Mouse (Mus musculus) E14TG2a.4 (cell line): Measurements from ENCODE around the gene Aup1.

Experiments used
- H3K27me3 ChIP-seq: 2 replicates; pipeline ENCODE4 v1.6.1; 2014; ENCODE audit warnings: low read length, control low read depth; ENCODE audit not compliant: insufficient read depth
- H3K36me3 ChIP-seq: 2 replicates; pipeline ENCODE4 v1.6.1; 2014; ENCODE audit warnings: low read length, control low read depth; ENCODE audit not compliant: insufficient read depth
- H3K4me1 ChIP-seq: replicated peaks from 2 replicates; pipeline ENCODE4 v1.6.1; 2014; ENCODE audit warnings: low read depth, low read length, control low read depth
- H3K4me3 ChIP-seq: replicated peaks from 2 replicates; pipeline ENCODE4 v1.5.1; 2014; ENCODE audit warnings: mild to moderate bottlenecking, low read length
- H3K9me3 ChIP-seq: 2 replicates; pipeline ENCODE4 v1.6.1; 2014; ENCODE audit warnings: low read length, control low read depth
- CTCF ChIP-seq: conservative IDR thresholded peaks from 2 replicates; pipeline ENCODE4 v1.5.1; 2014; ENCODE audit warnings: low read length
- NANOG ChIP-seq: IDR thresholded peaks from 2 replicates; pipeline ENCODE4 v1.6.1; 2014; ENCODE audit warnings: borderline replicate concordance, low read length, mixed read lengths
- POU5F1 ChIP-seq: IDR thresholded peaks from 2 replicates; pipeline ENCODE4 v1.6.1; 2014; ENCODE audit warnings: low read length, borderline replicate concordance

Gene Aup1

DNA sequence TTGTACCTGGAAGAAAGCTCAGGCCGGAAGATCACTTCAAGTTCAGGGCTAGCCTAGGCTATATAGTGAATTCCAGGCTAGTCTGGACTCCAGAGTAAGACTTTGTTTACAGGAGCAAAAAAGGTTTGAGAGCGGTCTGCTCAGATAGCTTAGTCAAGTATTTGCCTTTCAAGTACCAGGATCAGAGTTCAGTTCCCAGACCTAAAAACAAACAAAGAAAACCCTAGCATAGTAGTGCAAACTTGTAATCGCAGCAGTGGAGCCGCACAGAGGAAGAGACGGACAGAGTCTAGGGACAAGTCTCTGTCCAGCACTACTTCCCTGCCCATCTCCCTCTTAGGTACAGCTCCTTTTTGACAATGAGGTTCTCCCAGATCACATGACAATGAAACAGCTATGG, 25.9 kb downstream of the Aup1 start:
- H3K27me3 ChIP-seq = peaks cover 43% of the 10 kb centered on the region
- TF ChIP-seq CTCF (no peak), NANOG (no peak), POU5F1 (no peak)
- no peaks in the 10 kb centered on the region for H3K9me3 ChIP-seq
- peaks cover 21% of the 10 kb centered on the region for H3K4me1 ChIP-seq
- H3K4me3 ChIP-seq = no peak overlapping the region
- peaks cover 34% of the 10 kb centered on the region for H3K36me3 ChIP-seq

DNA sequence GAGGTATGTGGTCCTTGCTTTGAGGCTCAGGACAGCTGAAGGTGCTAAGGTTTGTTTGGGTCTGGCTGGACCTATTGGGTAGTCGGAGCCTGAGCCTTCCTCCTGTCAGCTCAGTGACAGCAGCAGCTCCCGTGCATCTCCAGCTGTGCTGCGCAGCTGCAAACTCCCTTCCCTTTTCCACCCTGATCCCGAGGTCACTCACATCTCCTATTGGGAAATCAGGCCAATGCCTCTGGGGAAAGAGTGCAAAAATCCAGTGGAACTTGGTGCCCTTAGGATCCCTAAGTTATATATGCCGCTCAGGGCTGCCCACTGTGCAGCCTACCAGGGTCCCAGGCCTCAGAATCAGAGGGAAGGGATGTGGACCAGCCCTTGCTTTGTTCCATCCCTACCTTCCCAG, 29.2 kb downstream of the Aup1 start:
- Histone ChIP-seq H3K36me3 (peaks cover 34% of the 10 kb centered on the region), H3K9me3 (no peaks in the 10 kb centered on the region), H3K4me1 (peaks cover 36% of the 10 kb centered on the region), H3K4me3 (no peak overlapping the region), H3K27me3 (peaks cover 60% of the 10 kb centered on the region)
- TF ChIP-seq CTCF = no peak
- TF ChIP-seq POU5F1 = no peak
- no peak for TF ChIP-seq NANOG

DNA sequence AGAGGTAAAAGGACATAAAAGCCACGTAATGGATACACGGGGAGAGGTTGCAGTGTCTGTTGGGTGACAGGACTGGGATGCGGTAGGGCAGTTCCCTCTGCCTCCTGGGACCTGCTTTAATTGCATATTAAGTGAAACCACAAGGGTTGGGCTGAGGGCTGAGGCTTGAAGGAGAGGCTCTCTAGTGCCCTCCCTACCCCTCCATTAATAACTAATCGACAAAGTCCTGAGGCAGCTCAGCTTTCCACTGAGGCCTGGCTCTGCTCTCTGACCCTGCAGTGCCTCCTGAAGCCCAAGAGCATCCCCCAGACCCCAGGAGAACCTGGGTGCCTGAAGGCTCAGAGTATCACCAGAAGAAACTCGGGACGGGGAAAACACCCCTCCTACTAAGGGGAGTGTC, 30.2 kb downstream of the Aup1 start:
- Histone ChIP-seq H3K4me3 (no peak overlapping the region), H3K9me3 (no peaks in the 10 kb centered on the region), H3K27me3 (peaks cover 68% of the 10 kb centered on the region), H3K36me3 (peaks cover 32% of the 10 kb centered on the region), H3K4me1 (peaks cover 32% of the 10 kb centered on the region)
- no peak for TF ChIP-seq POU5F1
- TF ChIP-seq NANOG = no peak
- no peak for TF ChIP-seq CTCF

DNA sequence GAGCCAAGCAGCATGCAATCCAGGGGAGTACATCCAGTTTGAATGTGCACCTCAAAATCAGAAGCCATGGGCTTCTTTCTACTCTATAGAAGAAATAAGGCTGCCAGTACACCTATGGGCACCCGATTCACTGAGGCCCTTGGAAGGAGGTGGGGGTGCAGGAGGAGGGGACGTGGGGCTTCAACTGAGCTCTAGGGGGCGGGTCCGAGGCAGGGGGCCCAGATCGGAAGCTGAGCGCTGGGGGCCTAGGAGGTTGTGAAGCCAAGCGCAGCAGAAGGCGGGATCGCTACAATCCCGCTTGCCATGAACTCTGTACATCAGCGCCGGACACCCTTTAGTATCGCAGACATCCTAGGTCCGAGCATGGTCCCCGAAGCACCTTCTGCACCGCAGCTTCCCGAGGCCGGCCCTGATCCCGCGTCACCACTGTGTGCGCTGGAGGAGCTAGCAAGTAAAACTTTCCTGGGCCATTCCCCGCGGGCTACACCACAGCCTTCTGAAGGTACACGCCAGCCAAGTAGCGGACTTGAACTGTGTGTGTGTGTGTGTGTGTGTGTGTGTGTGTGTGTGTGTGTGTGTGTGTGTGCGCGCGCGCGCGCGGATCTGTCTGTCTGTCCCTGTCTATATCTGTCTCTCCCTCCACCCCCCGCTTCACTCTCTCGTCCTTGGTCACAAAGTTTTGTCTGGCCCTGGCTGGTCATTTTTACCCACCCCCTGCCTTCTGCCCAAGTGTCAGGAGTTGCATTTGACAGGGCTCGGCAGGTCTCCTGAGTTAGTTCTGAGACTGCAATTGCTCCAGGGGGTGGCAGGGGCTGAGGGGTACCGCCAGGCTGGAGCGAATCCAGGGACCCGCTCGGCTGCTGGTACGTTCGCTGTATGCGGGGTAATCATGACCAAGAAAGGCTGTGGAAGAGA, 32.1 kb downstream of the Aup1 start, which contains the start of gene Lbx2:
Lbx2 (plus strand) TSS at position 247 of the 915 bp plus-strand sequence.
- Histone ChIP-seq H3K9me3 (no peaks in the 10 kb centered on the region), H3K27me3 (peaks cover 82% of the 10 kb centered on the region), H3K4me3 (peak within 1 kb of the TSS; percentile 62), H3K36me3 (peaks cover 13% of the 10 kb centered on the region), H3K4me1 (peaks cover 30% of the 10 kb centered on the region)
- no peak for TF ChIP-seq POU5F1
- TF ChIP-seq CTCF = no peak
- no peak for TF ChIP-seq NANOG

DNA sequence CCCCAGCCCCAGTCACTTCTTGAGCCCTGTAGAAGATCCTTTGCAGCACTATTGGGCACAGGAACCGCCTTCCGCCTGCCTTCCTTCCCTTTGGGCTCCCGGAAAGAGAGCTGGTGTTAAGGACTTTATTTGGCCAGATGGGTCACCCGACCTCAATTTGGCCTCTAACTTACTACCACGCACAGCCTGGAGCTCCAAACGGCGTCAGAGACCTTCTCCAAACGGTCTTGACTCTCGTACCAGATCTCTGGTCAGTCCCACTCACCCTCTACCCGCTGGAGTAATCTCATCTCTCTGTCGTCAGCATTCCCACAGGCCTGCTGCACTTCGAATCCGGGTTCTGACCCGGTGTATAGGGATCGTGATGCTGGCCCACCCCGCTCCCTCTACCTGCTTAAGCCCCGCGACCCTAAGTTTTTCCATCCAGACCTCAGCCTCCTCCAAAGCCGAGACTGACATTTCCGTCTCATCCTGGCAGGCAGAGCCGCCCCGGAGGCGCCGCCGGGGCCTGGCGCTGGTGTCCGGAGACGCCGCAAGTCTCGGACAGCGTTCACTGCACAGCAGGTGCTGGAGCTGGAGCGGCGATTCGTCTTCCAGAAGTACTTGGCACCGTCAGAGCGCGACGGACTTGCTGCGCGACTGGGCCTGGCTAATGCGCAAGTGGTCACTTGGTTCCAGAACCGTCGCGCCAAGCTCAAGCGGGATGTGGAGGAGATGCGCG, 33.0 kb downstream of the Aup1 start:
- Histone ChIP-seq H3K4me3 (peak overlapping the region; percentile 62), H3K27me3 (peaks cover 89% of the 10 kb centered on the region), H3K9me3 (no peaks in the 10 kb centered on the region), H3K4me1 (peaks cover 30% of the 10 kb centered on the region), H3K36me3 (peaks cover 6% of the 10 kb centered on the region)
- no peak for TF ChIP-seq CTCF
- no peak for TF ChIP-seq NANOG
- no peak for TF ChIP-seq POU5F1

DNA sequence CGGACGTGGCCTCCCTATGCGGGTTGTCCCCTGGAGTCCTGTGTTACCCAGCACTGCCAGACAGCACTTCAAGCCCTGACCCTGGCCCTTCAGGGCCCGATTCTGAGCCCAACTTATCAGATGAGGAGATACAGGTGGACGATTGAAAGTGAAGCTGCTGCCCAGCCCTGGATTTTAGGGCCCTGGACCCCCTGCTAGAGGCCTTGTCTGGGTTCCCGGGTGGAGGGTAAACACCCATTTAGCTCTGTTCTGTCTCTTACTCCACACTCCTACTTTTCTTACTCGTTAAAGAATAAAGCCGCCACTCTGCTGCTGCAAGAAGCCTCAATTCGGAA, 33.6 kb downstream of the Aup1 start:
- peaks cover 30% of the 10 kb centered on the region for H3K4me1 ChIP-seq
- H3K36me3 ChIP-seq = peaks cover 1% of the 10 kb centered on the region; the same call in 1 of the 2 replicates
- peaks cover 90% of the 10 kb centered on the region for H3K27me3 ChIP-seq
- peak overlapping the region; percentile 62 for H3K4me3 ChIP-seq
- no peaks in the 10 kb centered on the region for H3K9me3 ChIP-seq
- TF ChIP-seq NANOG = no peak
- TF ChIP-seq POU5F1 = no peak
- no peak for TF ChIP-seq CTCF

DNA sequence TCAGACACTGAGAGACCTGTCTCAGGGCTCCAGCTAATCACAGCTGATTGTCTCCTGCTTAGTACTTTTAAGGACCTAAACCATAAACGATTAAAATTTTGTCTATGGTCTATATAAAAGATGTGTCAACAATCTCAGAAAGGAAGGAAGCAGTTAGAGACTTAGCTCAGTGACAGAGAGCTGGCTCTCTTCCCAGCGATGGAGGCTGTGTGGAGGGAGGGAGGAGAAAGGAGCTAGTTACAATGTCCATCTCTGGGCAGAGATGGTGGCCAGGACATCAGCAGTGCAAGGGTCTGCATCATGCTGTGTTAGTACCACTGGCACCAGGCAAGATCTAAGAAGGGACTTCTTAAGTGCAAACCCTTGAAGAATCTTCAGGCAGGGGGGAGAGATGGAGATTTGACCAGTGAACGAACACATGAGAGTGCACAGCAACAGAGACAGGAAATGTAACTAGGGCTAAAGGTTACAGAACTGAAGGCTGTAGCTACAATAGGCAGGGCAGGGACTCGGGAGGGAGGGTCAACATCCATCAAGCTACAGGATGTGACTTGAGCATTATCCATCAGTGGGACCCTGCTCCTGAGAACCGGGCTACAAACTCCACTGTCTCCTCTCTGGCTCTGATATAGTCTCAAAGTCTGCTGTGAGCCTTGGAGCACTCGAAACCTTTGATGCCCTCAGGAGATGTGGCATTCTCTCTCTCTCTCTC, 38.3 kb downstream of the Aup1 start:
- peaks cover 64% of the 10 kb centered on the region for H3K27me3 ChIP-seq
- no peak overlapping the region for H3K4me3 ChIP-seq
- TF ChIP-seq CTCF = no peak
- H3K4me1 ChIP-seq = peaks cover 14% of the 10 kb centered on the region
- H3K9me3 ChIP-seq = 0 out of 2 replicates have a peak, but pooled peaks cover 4% of the 10 kb centered on the region
- H3K36me3 ChIP-seq = no peaks in the 10 kb centered on the region

DNA sequence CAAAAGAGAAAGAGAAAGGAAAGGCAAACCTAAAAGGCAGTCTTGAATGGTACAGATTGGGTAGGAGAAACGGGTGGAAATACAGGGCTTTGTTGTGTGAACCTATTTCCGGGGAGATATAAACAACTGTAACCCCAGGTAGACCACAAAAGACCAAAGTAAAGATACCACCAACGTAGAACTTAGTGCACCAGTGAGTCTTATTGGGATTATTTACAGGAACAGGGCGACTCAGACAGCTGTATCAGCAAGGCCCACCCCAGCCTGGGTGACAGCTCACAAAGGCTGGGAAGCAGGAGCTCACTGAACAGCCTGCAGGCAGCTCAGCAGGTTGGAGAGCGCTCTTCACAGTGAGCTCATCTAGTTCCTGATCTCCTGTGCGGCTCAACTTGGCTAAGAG, 41.6 kb downstream of the Aup1 start:
- Histone ChIP-seq H3K4me3 (no peak overlapping the region), H3K9me3 (0 out of 2 replicates have a peak, but pooled peaks cover 4% of the 10 kb centered on the region), H3K36me3 (no peaks in the 10 kb centered on the region), H3K4me1 (peaks cover 5% of the 10 kb centered on the region; the same call in 1 of the 2 replicates), H3K27me3 (peaks cover 53% of the 10 kb centered on the region)
- TF ChIP-seq CTCF (no peak), POU5F1 (no peak), NANOG (no peak)
